Mouse (Mus musculus): Measurements from ENCODE around the gene Asb2. TPM values are rescaled to one million over a fixed set of nuclear protein-coding genes. Genes with fewer than 3 reads are reported as not detected.

Asb2 gene
- polyA plus RNA-seq, 1 experiment from 2014 or later = 0.55 TPM

GRCm38 (mm10) chr12:103332879-103333278, 22.9 kb downstream of the Asb2 start:
- H3K4me2 ChIP-seq (replicated peaks) = no peak overlapping the region
- no peak for ATAC-seq (replicated peaks)
- H3K9ac ChIP-seq (replicated peaks) = no peak overlapping the region
- no peak overlapping the region for H3K27ac ChIP-seq (replicated peaks)
- H3K4me1 ChIP-seq = 0 out of 2 replicates have a peak, but pooled peaks cover 4% of the 10 kb centered on the region
- H3K27me3 ChIP-seq = no peaks in the 10 kb centered on the region
- H3K4me3 ChIP-seq = no peak overlapping the region
- H3K9me3 ChIP-seq = no peaks in the 10 kb centered on the region
- WGBS = 86% methylated on average over 2 of the region's 2 CpGs
- H3K36me3 ChIP-seq = no peaks in the 10 kb centered on the region

GRCm38 (mm10) chr12:103331491-103331890, 24.3 kb downstream of the Asb2 start:
- H3K9ac ChIP-seq (replicated peaks) = no peak overlapping the region
- no peaks in the 10 kb centered on the region for H3K9me3 ChIP-seq
- 0 out of 2 replicates have a peak, but pooled peaks cover 4% of the 10 kb centered on the region for H3K4me1 ChIP-seq
- no peak overlapping the region for H3K4me3 ChIP-seq
- no peak for ATAC-seq (replicated peaks)
- 69% methylated on average over 4 of the region's 4 CpGs for WGBS
- no peak overlapping the region for H3K27ac ChIP-seq (replicated peaks)
- H3K27me3 ChIP-seq = no peaks in the 10 kb centered on the region
- H3K4me2 ChIP-seq (replicated peaks) = no peak overlapping the region
- H3K36me3 ChIP-seq = no peaks in the 10 kb centered on the region

- peaks cover 4% of the 10 kb centered on the region; the same call in 1 of the 2 replicates for H3K27me3 ChIP-seq
- no peaks in the 10 kb centered on the region for H3K36me3 ChIP-seq
- H3K27ac ChIP-seq (replicated peaks) = no peak overlapping the region
- peaks cover 10% of the 10 kb centered on the region; the same call in 1 of the 2 replicates for H3K4me1 ChIP-seq
- H3K9me3 ChIP-seq = no peaks in the 10 kb centered on the region
- no peak overlapping the region for H3K9ac ChIP-seq (replicated peaks)
- no peak overlapping the region for H3K4me3 ChIP-seq
- H3K4me2 ChIP-seq (replicated peaks) = no peak overlapping the region
- 62% methylated on average over 7 of the region's 7 CpGs for WGBS
- ATAC-seq (replicated peaks) = no peak
Observed at GRCm38 (mm10) chr12:103328448-103329191, 27.2 kb downstream of the Asb2 start.

GRCm38 (mm10) chr12:103327107-103327506, 28.7 kb downstream of the Asb2 start:
- Histone ChIP-seq H3K4me2 (replicated peaks) (no peak overlapping the region), H3K9me3 (no peaks in the 10 kb centered on the region), H3K4me3 (no peak overlapping the region), H3K36me3 (no peaks in the 10 kb centered on the region), H3K4me1 (peaks cover 10% of the 10 kb centered on the region; the same call in 1 of the 2 replicates), H3K9ac (replicated peaks) (no peak overlapping the region), H3K27ac (replicated peaks) (no peak overlapping the region), H3K27me3 (peaks cover 4% of the 10 kb centered on the region; the same call in 1 of the 2 replicates)
- ATAC-seq (replicated peaks) = no peak
- WGBS = 43% methylated on average over 7 of the region's 7 CpGs

- Histone ChIP-seq H3K4me2 (replicated peaks) (no peak overlapping the region), H3K4me1 (peaks cover 10% of the 10 kb centered on the region; the same call in 1 of the 2 replicates), H3K27me3 (peaks cover 4% of the 10 kb centered on the region; the same call in 1 of the 2 replicates), H3K9ac (replicated peaks) (no peak overlapping the region), H3K9me3 (no peaks in the 10 kb centered on the region), H3K27ac (replicated peaks) (no peak overlapping the region), H3K36me3 (no peaks in the 10 kb centered on the region), H3K4me3 (no peak overlapping the region)
- WGBS = 81% methylated on average over 4 of the region's 4 CpGs
- no peak for ATAC-seq (replicated peaks)
Observed at GRCm38 (mm10) chr12:103326569-103326968, 29.2 kb downstream of the Asb2 start.

GRCm38 (mm10) chr12:103325156-103325857, 30.5 kb downstream of the Asb2 start:
- Histone ChIP-seq H3K9me3 (no peaks in the 10 kb centered on the region), H3K9ac (replicated peaks) (peak overlapping the region; percentile 41), H3K27me3 (peaks cover 4% of the 10 kb centered on the region; the same call in 1 of the 2 replicates), H3K4me2 (replicated peaks) (peak overlapping the region; percentile 70), H3K27ac (replicated peaks) (no peak overlapping the region), H3K36me3 (no peaks in the 10 kb centered on the region), H3K4me1 (peaks cover 10% of the 10 kb centered on the region; the same call in 1 of the 2 replicates), H3K4me3 (peak overlapping the region; percentile 45)
- peak; percentile 94 for ATAC-seq (replicated peaks)
- WGBS = 8% methylated on average over 60 of the region's 60 CpGs

- H3K27me3 ChIP-seq = peaks cover 4% of the 10 kb centered on the region; the same call in 1 of the 2 replicates
- H3K9me3 ChIP-seq = no peaks in the 10 kb centered on the region
- no peaks in the 10 kb centered on the region for H3K36me3 ChIP-seq
- no peak overlapping the region for H3K9ac ChIP-seq (replicated peaks)
- no peak overlapping the region for H3K4me2 ChIP-seq (replicated peaks)
- H3K4me1 ChIP-seq = peaks cover 6% of the 10 kb centered on the region; the same call in 1 of the 2 replicates
- WGBS = 40% methylated on average over 3 of the region's 3 CpGs
- no peak overlapping the region for H3K4me3 ChIP-seq
- no peak overlapping the region for H3K27ac ChIP-seq (replicated peaks)
- no peak for ATAC-seq (replicated peaks)
Observed at GRCm38 (mm10) chr12:103322801-103323200, 33.0 kb downstream of the Asb2 start.

- ATAC-seq (replicated peaks) = no peak
- no peak overlapping the region for H3K27ac ChIP-seq (replicated peaks)
- H3K4me1 ChIP-seq = peaks cover 32% of the 10 kb centered on the region
- no peak overlapping the region for H3K4me3 ChIP-seq
- WGBS = 31% methylated on average over 20 of the region's 20 CpGs
- H3K9me3 ChIP-seq = no peaks in the 10 kb centered on the region
- H3K9ac ChIP-seq (replicated peaks) = no peak overlapping the region
- no peaks in the 10 kb centered on the region for H3K27me3 ChIP-seq
- no peaks in the 10 kb centered on the region for H3K36me3 ChIP-seq
- peak overlapping the region; percentile 56; the same call in 1 of the 2 replicates for H3K4me2 ChIP-seq (replicated peaks)
Observed at GRCm38 (mm10) chr12:103315831-103316545, 39.8 kb downstream of the Asb2 start.

GRCm38 (mm10) chr12:103314640-103315361, 41.0 kb downstream of the Asb2 start:
- peaks cover 32% of the 10 kb centered on the region for H3K4me1 ChIP-seq
- no peaks in the 10 kb centered on the region for H3K36me3 ChIP-seq
- H3K4me2 ChIP-seq (replicated peaks) = peak overlapping the region; percentile 56
- WGBS = under 1% methylated on average over 25 of the region's 25 CpGs
- no peaks in the 10 kb centered on the region for H3K27me3 ChIP-seq
- H3K27ac ChIP-seq (replicated peaks) = peak overlapping the region; percentile 47
- peak; percentile 72 for ATAC-seq (replicated peaks)
- peak overlapping the region; percentile 34 for H3K4me3 ChIP-seq
- no peaks in the 10 kb centered on the region for H3K9me3 ChIP-seq
- H3K9ac ChIP-seq (replicated peaks) = peak overlapping the region; percentile 36

GRCm38 (mm10) chr12:103313871-103314639, 41.7 kb downstream of the Asb2 start:
- H3K4me3 ChIP-seq = peak overlapping the region; percentile 34
- no peak overlapping the region for H3K9ac ChIP-seq (replicated peaks)
- H3K27me3 ChIP-seq = no peaks in the 10 kb centered on the region
- WGBS = 4% methylated on average over 21 of the region's 21 CpGs
- no peaks in the 10 kb centered on the region for H3K36me3 ChIP-seq
- no peaks in the 10 kb centered on the region for H3K9me3 ChIP-seq
- H3K4me2 ChIP-seq (replicated peaks) = peak overlapping the region; percentile 56
- peak; percentile 65 for ATAC-seq (replicated peaks)
- peaks cover 32% of the 10 kb centered on the region for H3K4me1 ChIP-seq
- H3K27ac ChIP-seq (replicated peaks) = peak overlapping the region; percentile 42

- Histone ChIP-seq H3K36me3 (no peaks in the 10 kb centered on the region), H3K4me3 (no peak overlapping the region), H3K9me3 (no peaks in the 10 kb centered on the region), H3K27me3 (no peaks in the 10 kb centered on the region), H3K27ac (replicated peaks) (no peak overlapping the region), H3K9ac (replicated peaks) (no peak overlapping the region), H3K4me1 (peaks cover 32% of the 10 kb centered on the region), H3K4me2 (replicated peaks) (peak overlapping the region; percentile 56; the same call in 1 of the 2 replicates)
- 42% methylated on average over 6 of the region's 6 CpGs for WGBS
- ATAC-seq (replicated peaks) = peak; percentile 6; the same call in 1 of the 2 replicates
Observed at GRCm38 (mm10) chr12:103313274-103313673, 42.5 kb downstream of the Asb2 start.

Data from forebrain, embryonic 15.5 days (tissue).